Mouse (Mus musculus): Measurements from ENCODE around the gene Pbx2.
A peak's percentile ranks its signal among the peaks of the same experiment; 100 is the strongest.

The Pbx2 gene

DNA sequence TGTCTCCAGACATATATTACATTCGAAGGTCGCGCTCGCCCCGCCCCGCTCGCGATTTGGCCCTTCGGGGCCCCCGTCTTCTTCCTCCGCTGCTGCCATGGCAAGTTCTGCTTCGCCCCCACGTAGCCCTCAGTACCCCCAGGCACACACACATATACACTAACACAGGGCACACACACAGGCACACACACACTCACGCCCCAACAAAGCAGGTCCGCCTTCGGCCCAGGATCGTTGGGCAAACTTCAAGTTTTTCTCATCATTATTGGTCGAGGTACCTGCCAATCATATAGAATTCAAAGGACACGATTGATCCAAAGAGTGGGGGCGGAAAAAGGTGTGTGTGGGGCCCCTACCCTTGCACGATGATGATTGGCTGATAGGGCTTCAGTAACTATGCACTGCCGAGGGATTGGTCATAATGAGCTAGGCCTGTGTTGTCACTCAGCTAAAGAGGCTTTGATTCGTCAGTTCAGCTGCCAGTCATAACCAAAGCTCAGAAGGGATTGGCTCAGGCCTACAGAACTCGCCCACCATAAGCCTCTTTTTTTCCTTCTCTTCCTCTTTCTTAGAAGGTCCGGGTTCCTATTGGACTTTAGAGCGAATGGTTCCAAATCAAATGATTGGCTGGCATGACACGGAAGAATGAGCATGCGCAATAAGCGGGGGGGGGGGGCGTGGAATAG lies 12.5 kb downstream of the Pbx2 start, which contains the start of gene Rnf5:
Gene Rnf5 (minus strand): TSS at position 316 of the 686 bp plus-strand sequence.
- peak; percentile 100 for DNase-seq (ENCODE audit: low read depth, low spot score)

DNA sequence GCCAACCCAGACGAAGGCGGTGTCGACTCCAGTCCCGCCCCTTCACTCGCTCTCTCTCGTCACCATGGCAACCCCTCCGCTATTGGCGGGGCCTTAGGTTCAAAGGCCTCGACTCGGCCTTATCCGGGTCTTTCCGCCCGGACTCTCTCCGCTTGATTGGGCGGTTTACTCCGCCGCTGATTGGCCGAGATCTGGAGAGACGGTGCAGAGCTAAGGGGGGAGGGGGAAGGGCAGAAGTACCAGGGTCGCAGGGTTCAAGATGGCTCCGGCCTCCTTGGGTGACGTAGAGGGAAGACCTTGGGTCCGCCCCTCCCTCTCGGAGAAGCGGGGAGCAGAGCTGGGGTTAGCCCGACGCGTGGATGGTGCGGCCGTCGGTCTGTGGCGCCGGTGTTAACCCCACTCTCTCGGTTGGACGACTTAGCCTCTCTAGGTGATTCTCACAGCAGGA lies 13.0 kb downstream of the Pbx2 start, which contains the start of gene Agpat1:
Gene Agpat1 (plus strand): TSS at position 202 of the 448 bp plus-strand sequence.
- DNase-seq (ENCODE audit: low read depth, low spot score) = peak; percentile 100

DNA sequence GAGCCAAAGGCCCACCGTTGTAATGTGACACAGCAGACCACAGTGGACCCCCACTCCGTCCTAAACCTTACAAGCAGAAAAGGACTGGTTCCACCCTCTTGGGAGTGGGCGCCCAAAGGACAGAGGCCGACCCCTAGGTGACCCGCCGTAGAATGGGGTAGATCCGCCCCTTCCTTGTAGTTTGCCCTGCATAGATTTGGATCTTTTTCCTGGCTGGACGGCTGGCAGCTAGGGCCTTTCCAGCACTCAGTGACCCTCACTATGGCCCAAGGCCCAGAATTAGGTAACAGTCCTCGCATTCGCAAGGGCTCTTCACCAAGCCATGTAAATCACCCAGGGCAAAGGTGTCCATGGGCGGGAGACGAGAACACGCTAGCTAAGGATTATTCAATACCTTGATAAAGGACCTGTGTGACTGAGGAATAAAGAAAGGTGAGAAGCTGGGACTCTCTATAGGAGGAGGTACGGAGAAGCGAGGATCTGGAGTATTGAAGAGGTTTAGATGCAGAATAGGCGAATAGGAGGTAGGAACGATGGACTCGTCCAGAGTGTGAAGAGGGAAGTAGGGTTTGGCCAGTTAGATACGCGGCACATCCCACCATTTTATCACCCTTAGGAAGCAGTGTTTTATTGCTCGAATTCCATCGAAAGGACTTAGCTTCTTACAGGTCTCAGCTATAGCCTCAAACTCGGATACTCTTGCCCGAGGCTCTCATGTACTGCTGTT lies 13.6 kb downstream of the Pbx2 start:
- peak; percentile 77 for DNase-seq (ENCODE audit: low read depth, low spot score)

DNA sequence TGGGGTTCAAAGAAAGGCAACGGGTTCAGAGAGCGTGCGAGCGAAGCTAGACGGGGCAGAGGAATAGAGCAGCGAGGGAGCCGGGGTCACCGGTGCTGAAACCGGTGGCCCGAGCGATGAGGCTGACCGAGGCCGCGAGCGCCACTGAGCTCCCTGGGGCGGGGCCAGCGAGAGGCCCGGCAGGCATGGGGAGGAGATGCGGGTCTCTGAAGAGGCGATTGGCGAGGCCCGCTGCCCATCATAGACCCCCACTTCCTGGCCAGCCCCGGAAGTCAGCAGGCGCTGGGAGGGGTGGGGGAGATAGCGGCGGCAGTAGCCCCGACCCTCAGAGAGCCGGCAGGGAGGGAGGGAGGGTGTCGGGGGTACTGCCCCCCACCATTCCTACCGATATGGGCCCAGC lies 14.5 kb downstream of the Pbx2 start:
- peak; percentile 98 for DNase-seq (ENCODE audit: low read depth, low spot score)

DNA sequence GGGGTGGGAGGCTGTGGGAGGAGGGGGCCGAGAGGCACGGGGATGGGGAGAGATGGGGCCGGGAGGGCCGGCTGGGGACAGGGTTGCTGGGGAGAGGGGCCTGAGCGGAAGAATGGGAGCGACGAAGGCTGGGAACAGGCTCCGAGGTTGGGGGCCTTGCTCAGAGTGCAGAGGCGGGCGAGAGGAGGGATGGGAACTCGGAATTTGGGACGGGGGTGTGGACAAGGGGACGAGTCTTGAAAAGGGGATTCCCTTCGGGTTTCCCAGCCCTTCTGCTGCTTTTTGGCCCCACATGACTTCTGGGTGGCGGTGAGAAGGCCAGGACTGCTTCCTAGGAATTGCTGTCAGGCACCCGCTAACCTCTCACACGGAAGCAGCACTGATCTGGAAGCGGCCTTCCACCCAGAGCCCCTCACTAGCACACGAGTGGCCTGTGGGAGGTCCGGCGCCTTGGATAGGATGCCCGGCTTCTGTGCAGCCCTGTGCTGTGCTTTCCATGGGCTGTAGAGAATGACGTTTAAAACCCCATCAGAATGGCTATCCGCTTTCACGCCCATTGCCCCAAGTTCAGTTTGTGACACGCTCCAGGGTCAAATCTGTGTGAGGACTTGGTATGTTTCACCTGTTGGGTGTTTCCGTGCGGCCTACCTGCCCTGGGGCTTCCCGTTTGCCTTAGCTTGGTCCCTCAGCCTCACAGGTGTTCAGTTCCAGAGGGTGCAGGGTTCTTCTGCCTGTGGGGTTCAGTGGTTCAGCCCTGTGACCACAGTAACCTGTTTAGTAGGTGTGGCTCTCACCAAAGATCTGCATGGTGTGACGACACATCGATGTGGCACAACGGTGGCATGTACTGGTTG lies 15.3 kb downstream of the Pbx2 start:
- peak; percentile 52 for DNase-seq (ENCODE audit: low read depth, low spot score)

DNA sequence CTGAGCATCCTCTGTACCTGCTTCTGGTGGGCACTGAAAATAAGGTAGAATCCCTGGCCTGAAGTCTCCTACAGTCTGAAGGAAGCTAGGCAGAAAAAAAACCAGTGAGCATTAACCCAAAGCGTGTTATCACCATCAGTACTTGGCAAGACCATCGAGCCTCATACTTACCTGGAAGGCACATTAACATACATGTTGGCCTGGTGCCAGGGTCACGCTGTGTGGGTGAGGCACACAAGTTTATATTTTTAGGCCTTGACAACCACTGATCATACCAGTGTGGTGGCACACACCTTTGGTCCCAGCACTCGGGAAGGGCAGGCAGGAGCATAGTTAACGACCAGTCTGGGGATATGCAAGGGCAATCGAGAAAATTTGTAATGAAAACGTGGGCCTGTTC lies 16.9 kb downstream of the Pbx2 start:
- DNase-seq (ENCODE audit: low read depth, low spot score) = no peak

DNA sequence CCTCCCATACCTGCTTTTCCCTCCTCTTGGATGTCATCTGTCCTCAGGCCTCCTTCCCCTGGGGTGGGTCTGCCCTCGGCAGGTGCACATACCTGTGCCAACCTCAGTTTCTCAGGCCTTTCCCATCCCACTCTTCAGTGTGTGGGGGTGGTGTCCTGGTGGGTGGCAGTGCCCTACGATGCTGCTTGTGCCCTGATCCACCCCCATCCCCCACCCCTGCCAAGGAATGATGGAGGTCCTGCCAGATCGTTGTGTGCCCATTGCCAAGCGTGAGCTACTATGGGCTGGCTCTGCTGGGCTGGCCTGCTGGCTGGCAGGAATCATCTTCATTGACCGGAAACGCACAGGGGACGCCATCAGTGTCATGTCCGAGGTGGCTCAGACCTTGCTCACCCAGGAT lies 20.0 kb downstream of the Pbx2 start:
- DNase-seq (ENCODE audit: low read depth, low spot score) = no peak

DNA sequence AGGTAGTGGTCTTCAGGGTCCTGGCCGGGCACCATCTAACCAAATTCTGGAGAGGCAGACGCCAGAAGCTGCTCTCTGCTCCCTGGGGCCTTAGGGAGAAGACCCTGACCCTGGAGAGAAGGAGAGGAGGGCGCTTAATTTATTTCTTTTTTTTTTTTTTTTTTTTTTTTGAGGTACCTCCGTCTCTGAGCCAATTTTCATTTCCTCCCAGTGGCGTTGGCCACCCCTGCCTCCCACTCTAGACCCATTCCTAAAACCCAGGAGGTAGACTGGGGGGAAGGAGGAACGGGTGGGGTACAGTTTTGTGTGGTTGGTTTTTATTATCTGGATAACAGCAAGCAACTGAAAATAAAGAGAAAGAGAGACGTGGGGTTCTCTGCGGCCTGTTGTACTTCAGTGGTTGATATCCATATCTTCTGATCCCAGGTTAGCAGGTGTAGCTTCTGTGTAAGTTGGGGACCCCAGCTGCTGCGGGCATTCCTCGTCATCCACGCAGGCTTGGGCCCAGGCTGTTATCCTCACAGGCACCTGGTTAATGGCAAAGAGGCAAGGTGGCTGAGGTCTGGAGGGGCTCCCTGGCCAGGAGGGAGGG lies 22.1 kb downstream of the Pbx2 start:
- no peak for DNase-seq (ENCODE audit: low read depth, low spot score)

DNA sequence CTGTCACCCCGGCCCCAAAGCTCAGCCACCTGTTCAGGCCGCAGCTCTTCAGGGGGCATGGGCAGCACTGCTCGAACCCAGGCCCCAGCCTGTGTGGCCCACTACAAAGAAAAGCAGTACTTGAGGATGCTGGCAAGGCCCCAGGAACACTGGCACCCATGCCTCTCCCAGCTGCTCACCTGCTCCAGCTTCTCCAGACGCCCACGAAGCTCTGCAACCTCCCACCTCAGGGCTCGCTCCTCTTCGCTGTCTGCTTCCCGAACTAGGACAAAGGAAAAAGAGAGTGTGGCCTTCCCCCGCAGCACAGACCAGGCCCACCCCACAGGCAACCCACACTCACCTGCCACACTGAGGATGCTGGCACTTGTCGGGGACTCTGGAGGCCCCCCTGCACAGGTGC lies 22.8 kb downstream of the Pbx2 start:
- DNase-seq (ENCODE audit: low read depth, low spot score) = no peak

DNA sequence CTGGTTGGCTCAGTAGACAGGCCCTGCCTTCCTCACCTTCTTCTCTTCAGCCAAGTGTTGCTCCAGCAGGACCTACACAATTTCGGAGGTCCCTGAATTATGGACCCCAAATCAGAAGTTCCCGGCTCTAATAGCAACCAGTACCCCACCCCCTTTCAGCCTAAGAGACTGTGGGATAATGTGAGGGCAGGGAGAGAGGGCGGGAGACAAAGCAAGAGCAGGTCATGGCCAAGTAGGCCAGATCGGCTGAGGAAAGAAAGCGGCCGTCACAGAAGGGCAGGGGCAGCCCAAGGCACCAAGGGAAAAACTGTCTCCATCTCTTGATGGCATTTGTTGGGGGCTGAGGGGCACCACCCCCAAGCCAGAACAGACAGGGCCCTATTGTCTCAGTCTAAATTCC lies 24.8 kb downstream of the Pbx2 start, which contains the start of gene Egfl8:
Gene Egfl8 (minus strand): TSS at position 101 of the 400 bp plus-strand sequence.
- no peak for DNase-seq (ENCODE audit: low read depth, low spot score)

DNA sequence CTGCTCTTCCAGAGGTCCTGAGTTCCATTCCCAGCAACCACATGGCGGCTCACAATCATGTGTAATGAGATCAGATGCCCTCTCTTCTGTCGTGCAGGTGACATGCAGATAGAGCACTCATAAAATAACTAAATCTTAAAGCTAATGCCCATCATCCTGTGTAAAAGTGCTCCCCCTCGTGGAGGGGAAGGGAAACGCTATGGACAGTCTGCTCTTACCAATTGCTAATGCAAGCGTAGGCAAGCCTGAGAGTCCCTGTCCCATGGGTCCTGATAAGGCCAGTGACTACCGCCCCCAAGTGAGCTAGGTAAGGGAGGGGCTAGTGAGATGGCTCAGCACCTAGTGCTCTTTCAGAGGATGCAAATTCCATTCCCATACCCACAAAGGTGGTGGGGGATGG lies 27.9 kb downstream of the Pbx2 start:
- DNase-seq (ENCODE audit: low read depth, low spot score) = peak; percentile 85

DNA sequence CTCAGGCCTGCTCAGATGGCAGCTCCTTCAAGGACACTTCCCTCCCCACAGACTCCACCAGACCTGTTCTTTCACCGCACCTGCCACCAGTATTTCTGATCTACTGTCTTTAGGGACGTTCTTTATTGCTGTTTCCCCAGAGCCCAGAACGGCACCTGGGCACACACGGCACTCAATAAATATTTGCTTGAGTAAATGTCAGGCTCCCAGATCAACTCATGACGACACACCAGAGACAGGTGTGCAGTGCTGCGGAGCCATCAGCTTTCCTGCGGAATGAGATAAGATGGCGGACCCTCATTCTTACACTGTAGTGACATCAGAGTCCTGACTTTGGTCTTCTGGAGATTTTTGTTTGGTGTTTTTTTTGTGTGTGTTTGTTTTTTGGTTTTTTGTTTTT lies 29.9 kb downstream of the Pbx2 start:
- DNase-seq (ENCODE audit: low read depth, low spot score) = no peak

DNA sequence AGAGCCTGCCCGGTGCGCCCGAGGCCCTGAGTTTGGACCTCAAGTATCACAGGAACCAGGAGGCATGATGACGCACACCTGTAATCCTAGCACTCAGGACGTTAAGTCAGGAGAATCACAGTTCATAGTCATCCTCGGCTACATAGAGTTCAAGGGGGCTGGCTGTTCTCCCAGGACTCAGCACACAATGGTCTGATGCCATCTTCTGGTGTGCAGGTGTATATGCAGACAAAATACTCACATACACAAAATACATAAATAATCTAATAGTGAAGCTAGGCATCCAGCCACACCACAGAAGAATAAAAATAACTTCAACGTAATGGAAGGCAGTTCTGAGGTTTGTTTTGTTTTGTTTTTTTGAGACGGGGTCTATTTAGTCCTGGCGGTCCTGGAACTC lies 32.1 kb downstream of the Pbx2 start:
- no peak for DNase-seq (ENCODE audit: low read depth, low spot score)

DNA sequence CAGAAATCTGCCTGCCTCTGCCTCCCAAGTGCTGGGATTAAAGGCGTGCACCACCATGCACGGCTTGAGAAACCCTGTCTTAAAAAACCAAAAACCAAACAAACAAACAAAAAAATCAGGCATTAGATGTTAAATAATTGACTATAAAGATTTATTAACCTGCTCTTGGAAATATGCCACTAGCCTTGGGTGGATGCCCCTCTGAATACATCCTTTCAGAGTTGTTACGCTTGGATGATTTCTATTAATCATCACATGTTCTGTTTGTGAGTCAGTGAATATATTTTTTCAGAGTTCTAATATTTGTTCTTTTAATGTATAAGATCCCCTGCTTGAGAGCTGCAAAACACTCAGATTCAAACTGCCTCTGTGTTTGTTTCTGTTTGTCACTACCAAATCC lies 33.9 kb downstream of the Pbx2 start:
- DNase-seq (ENCODE audit: low read depth, low spot score) = no peak

DNA sequence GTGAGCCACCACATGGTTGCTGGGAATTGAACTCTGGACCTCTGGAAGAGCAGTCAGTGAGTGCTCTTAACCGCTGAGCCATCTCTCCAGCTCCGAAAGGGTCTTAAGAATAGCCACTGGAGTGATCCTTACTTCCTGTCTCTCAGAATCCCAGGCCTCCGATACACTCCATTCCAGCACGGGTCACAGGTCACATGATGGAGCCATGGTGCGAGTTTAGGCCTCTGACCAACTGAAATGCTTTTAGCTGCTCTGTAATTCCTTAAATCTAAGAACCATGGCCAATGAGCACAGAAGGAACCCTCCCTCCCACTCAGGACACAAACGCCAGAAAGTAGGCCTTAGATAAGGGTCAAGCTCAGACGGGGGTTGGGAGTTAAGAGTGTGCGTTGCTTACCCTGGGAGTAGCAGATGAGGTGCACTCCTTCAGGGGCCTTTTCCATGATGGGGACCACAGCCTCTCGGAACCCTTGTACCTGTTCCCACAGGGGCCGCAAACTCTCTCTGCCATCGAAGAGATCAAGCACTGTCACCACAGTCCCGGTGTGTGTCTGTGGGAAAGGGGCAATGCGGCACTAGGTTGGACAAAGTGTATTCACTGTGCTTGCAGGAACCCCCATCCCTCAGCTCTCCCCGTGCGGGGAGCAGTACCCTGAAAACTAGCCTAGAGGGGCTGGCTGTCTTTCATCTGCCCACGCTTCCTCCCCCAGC lies 35.2 kb downstream of the Pbx2 start:
- DNase-seq (ENCODE audit: low read depth, low spot score) = no peak

DNA sequence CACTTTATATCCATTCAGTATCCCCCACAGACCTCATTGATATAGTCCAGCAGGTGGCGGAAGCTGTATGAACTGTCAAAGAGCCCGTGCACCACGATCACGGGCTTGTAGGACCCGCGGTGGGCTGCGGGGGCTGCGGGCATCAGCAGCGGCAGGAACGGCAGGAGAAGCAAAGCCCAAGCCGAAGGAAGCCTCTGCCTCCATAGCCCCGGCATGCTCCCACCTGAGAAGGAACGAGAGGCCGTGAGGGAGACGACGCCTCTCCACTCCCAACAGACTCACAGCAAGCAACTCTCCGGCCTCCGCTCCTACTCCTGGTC lies 35.7 kb downstream of the Pbx2 start:
- no peak for DNase-seq (ENCODE audit: low read depth, low spot score)

DNA sequence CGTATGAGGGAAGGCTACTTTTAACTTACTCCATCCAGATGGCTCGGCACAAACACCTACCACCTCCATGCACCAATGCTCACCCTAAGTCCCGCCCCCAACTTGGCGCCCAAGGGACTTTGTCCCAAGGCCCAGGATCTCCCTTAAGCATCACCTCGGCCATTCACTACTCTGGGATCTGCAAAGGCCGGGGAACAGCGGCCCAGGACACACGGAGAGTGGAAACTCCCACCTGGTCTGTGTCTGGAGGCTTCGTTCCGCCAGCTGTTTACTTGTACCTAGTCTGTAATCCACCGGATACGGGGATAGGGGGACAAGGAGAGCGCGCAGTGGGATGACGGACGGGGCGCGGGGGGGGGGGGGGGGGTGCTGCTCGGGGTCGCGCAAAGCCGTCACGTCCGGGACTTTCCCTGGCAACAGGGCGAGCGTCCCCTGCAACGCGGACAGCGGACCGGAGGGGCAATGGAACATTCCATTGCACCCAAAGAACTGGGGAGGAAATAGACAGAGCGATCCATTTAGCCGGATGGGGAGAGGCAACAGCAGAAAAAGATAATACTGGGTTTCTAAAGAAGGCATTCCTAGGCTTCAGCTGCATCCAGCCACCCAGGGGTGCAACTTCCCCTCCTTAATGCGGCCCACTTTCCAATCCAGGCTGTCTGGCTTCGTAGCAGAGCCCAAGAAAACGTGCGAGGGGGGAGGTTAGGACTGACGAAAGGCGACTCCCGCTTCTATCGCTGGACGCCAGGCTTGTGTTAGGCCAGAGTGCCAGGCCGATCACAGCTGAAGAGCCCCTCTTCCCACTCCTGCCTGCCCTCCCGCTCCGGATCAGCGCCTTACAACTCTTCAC lies 36.3 kb downstream of the Pbx2 start:
- DNase-seq (ENCODE audit: low read depth, low spot score) = no peak

DNA sequence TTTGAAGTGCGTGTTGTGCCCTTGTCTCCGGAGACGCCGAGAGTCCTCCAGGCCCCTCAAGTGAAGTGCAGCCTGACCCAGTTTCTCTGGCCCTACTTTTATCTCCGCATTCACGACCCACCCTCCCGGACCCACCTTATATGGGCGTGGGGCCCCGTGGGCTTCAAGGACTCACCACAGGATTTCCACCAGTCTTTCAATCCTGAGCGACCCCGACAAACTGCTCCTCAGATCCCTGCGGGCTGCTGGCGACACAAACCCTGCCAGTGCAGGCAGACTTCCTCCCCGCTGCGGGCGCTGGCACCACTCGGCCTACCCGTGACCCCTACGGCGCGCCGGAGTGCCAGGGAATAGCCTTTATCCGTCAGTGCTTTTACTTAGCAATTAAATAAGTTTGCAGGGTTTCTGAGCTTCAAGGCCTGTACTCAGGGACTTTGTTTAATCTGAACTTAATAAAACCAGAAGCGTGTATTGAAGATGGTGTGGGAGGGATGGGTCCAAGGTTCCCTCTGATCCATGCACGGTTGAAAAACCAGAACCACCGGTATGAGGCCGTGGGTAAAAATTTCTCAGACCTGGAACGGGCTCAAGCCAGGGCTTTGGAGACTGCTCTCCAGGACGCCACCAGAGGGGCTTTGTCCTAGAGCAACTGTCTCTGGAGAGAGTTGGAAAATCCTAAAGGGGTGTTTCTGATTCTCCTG lies 37.0 kb downstream of the Pbx2 start, which contains the start of gene Ppt2:
Gene Ppt2 (minus strand): TSS at position 568 of the 701 bp plus-strand sequence.
- DNase-seq (ENCODE audit: low read depth, low spot score) = no peak

DNA sequence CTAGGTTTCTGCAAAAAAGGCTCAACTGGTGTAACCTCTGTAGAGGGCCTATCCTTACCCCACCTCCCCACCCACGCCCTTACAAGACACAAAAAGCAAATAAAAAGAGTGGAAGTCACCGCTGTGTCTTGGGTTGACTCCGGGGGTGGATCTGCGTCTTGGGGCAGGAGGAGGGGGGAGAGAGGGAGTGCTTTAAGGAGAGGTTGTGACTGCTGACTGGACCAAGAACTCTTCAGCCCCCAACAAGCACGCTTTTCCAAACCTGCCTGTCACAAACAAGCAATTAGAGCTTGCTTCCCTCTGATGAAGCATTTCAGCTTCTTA lies 37.5 kb downstream of the Pbx2 start:
- no peak for DNase-seq (ENCODE audit: low read depth, low spot score)

Measured in A20 (cell line).